Mouse (Mus musculus) brain, embryonic 18.5 days (tissue): Measurements from ENCODE around the gene Ccser1.

Experiments used
- DNase-seq: peaks from one replicate; pipeline ENCODE4 v3.0.0-alpha.2; 2012; ENCODE audit warnings: low read depth, low spot score

The Ccser1 gene

DNA sequence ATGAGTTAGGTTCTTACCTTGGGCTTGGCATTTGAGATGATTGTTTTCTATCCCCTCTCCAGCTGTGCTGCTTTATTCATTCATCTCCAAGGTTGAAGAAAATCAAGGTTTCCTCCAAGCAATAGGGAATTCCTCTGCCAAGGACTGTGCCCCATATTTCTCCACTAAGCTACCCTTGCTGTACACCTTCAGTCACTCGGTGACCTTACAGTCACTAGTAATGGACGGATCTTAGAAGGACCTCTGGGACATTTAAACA, 251.5 kb downstream of the Ccser1 start:
- no peak for DNase-seq

DNA sequence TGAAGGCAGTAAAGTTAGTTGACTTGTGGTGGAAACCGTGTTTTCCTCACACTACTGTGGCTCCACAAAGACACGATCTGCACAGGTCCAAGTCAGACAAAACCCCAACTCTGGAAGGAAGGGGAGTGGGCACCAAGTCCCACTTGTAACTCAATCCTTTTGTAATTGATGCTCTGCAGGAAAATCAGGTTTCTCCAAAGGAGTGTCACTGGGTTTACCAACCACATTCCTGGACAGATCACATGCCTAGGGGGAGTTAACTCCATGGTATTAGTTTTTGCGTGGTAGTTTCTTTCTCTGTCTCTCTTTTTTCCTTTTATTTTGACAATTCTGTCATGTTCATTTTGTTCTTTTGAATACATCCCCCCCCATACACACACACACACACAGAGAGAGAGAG, 252.0 kb downstream of the Ccser1 start:
- no peak for DNase-seq

DNA sequence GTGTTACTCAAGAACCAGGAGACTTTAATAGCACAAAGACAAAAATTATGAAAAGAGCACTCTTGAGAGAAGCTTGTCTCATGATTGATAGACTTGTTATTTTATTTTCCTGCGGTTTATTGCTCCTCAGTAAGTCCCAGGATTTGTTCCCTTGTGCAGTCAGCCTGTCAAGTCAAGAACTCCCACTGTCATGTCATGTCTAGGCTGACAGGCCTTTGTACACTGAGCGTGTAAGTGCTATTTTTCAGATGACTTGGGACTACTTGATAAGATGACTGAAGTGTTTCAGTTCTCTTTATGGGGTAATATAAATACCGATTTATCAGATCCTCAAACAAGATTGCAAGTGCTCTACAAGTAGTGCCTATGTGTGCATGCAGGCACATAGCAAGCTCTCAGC, 252.6 kb downstream of the Ccser1 start:
- no peak for DNase-seq

DNA sequence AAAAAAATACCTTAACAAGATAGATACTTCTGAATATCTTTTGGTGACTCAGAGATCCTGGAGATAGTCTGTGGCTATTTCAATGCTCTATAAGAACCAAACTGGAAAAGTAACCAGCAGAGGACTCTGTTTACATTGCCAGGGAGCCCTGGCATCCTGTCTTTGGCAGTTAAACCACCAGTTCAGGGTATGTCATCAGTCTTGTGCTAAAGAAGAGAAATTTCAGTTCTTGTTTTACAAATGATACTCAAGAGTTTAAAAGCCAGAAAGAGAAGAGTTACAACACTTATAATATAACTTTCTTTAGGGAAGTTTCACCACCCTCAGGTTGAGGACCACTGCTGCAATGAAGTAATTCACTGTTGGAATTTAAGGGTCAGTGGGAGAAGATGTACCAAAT, 258.0 kb downstream of the Ccser1 start:
- no peak for DNase-seq

DNA sequence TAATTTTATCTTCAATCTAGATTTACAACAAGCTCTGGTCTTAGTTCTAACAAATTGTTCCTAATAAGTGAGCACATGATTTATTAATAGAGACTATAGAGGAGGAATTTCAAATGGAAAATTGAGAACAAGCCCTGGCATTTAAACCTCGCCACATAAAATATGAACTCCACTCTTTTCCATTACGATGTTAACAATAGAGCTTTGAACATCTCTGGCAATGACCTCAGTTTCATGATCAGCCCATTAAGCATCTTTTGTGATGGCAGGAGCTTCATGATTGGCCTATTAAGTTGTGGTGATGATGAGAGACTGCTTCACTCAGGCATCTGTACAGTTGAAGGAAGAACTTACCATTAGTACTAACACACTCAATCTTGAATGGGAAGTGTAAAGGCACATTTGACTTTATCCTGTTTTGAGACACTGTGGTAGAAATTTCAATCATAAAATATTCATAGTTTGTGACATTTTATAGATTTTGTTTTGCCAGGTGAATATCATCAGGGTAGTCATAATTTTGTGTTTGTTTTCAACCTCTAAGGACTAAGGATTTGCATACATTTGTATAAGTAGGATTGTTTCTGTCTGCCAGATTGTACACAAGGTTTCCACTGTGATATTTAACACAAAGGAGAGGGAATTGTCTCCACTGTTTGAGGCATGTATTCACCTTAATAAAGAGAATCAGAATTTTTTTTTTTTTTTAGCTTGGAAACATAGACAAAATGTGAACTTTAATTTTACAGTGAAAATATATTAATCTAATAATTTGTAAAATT, 291.4 kb downstream of the Ccser1 start:
- no peak for DNase-seq

DNA sequence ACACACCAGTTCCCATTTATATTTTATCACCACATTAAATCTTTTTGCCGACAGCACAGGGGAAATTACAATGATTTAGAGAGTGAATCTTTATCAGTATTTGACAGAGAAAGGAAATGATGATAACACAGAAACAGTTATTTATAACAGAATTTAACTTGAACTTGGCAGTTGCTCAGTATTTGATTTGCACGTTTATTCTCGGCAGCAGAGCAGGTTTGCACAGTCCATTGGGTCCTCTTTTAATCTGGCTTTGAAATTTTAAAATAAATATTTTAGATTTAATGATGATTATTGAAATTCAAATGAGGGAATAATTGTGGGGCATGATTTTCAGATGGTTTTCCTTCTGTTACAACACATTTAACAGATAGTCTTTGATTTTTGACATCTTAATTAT, 305.2 kb downstream of the Ccser1 start:
- no peak for DNase-seq

DNA sequence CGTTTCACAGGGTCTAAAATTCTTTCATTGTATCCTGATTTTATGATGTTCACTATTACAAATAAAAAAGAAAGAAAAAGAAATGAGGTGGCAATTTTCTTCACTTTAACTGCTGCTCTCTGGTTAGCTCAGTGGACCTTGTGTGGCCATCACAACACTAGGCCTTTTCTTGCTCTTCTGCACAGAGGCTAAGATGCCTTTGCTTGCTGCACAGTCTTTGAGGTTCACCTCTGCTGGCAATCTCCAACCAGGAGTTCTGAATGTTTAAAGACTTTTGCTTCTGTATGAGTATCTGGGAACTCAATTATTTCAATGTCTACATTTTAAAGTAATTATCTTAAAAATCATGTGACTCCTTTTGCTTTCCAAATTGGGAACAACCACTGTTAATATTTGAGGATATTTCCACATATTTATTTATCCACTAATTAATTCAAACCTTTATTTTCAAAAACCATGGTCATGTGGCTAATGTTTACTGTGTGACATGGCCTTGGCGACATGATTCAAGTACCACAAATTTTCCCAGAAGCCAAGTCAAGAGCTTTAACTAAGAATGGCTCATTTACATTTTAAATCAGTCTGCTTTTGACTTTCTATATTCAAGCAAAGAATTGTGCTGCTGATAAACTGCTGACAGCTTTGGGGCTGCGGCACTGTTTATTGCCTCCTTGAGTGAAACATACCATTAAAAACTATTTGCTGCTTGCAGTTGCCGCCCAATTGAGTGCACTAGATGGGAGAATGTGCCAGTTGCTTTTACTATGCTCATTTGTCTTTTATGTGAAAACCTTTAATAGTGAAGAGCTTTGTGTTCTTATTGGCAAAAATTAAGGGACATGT, 312.1 kb downstream of the Ccser1 start:
- no peak for DNase-seq

DNA sequence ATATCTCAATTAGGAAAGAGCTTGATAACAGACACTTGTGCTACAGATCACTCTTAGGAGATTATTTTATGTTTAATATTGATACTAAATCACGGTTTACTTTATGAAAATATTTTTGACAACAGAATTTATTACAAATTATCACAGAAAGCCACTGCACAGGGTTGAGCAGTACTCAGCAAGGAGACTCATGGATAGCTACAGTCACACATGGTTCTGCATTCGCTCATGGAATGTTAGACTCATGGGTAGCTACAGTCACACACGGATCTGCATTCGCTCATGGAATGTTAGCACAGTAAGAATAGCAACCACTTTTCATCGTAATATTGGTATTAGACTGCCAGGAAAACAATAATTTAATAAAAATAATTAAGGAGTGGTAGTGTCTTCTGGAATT, 313.3 kb downstream of the Ccser1 start:
- DNase-seq = no peak

DNA sequence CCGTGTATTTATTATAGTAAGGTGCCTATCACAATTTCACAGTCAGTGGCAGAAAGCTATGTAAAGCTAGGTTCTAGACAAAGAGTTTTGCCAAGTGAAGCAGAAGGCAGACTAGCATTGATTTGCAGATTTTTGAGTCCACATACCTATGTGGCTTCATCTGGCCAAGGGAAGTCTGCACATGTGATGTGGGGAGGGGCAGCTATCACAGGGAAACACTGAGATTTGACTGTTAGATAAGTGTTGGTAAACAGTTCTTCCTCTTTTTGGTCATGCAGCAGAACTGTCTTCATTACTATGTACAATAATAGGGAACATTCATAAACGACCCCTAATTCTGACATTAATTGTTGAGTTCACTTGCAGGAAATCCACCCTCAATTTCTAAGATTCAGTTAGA, 335.2 kb downstream of the Ccser1 start:
- no peak for DNase-seq

DNA sequence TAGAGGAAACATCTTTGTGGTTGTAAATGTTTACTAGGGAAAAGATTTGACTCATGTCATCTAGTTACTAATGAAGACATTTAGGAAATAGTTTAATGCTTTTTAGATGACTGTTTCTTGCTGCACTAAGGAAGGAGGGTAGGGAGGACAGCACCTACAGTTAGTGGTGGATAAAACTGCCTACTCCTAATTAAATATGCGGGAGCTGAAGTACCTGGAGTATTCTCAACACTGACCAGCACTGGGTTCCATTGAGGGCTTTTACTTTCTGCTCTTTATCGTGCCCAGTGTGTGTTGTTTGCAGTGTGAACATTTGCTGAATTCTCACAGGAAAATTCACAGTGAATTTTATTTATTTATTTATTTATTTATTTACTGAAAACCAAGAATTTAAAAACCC, 341.5 kb downstream of the Ccser1 start:
- DNase-seq = no peak

DNA sequence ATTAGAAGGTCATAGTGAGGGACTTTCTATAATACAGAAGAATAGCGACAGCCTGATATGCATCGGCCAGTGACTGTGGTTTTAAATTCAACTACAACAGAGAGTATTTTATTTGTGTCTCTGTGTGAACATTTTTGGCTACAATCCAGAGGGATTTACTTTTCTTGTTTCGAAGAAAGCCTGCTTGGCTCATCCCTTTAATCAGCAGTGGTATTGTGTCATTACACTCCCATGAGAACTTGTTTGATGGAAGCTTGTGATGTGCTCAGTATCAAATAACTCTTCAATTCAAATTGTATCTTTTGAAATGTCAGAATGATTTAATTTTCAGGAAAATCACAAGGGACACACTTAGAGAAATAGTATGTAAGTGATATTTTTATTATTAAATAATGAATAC, 342.0 kb downstream of the Ccser1 start:
- DNase-seq = no peak

DNA sequence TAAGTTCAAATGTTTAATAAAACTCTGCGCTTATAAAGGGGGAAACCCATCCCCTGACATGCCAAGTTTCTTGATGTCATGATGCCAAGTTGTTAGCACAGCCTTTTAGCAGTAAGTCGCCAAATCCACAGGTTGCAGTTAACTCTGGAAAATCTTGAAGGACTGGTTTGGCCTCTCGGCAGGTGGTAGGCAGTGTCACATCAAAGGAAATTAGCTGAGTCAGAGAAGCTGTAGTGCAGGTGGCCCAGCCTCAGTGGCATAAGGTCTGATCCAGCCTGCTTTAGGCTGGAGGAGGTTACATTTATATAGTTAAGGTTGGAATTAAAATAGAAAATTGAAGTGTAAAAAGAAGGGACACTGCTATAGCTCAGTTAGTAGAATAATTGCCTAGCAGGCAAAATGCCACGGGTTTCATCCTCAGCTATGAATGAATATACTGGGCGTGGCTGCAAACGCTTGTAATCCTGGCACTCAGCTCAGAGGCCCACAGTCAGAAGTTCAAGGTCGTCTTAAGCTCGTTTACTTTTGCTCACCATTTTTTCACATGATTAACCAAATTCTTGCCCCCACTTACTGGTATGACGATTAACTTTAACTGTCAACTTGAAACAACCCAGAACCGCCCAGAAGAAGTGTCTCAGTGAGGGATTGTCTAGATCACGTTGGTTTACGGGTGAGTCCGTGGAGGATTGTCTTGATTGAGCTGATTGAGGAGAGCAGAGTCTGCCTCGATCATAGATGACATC, 343.8 kb downstream of the Ccser1 start:
- DNase-seq = no peak

DNA sequence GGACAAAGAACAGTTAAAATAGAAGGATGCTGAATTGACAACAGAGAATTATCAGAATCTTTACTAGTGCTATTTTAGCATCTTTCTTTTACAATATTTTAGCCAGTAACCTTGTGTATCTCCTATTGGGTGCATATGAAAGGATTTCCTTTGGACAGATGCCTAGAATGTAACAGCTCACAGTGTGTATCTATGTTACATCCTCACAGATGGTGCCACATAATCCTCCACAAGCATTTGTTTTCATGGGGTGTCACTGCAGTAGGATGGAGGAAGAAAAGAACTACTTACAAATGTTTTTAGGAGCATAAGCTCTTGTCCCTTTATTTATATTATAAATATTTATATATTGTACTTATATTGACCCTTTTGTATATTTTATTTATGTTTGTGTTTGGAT, 360.6 kb downstream of the Ccser1 start:
- peak; percentile 43 for DNase-seq

DNA sequence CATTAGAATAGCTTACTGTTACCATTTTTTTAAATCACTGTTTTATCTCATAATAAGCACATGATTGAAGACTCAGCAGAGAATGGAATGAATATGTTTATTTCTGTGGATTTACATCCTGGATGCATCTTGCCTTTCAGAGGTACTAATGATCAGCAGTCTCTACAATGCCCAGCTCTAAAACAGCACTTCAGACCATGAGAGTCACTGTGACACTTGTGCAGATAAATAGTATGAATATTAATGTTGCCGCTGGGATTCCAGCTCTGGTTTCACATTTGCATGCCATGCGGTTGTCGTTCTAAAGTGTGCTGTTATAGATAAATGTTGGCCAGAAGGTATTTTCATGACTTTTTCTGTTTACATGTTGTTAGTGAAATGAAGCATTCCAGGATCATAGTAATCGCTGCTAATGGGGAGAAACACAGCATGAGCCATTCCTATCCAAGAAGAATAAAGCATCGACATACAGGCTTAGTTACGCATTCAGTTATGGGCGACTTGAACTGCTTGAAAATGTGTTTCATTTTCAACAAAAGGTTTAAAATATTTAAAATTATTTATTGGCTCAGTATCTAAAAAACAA, 363.4 kb downstream of the Ccser1 start:
- DNase-seq = no peak

DNA sequence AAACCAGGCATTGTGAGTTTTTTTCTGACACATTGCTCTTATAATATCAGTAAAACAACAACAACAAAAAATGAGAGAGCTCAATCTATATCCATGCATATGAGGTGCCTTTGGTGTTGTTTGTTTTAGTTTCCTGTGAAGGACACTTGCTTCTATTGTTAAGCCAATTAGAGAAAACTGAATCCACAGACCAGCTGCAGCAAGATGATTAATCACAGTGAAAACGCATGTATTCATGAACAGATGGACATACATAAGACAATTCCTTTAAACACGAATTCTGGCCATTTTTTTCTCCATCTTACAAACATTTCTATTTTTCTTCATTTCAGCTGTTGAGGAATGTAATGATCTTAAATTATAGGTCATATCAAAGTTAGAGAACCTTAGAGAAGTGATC, 387.4 kb downstream of the Ccser1 start:
- peak; percentile 34 for DNase-seq

DNA sequence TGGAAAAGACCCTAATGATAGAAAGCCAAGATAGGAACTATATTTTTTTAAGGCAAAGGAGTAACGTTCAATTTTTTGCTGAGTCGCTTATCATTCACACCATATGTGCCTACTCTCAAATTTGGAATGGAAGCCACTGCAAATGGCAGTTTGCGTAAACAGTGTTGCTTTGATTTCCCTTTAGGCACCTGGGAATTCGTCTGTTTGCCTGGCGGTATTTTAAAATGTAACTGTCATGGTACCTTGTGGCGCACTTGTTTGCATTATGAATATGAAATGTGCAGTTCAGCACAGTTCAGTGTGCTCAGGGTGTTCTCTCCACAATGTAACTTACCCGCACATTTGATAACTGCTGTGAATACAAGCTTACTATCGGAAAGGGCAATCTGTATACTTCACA, 387.8 kb downstream of the Ccser1 start:
- peak; percentile 60 for DNase-seq

DNA sequence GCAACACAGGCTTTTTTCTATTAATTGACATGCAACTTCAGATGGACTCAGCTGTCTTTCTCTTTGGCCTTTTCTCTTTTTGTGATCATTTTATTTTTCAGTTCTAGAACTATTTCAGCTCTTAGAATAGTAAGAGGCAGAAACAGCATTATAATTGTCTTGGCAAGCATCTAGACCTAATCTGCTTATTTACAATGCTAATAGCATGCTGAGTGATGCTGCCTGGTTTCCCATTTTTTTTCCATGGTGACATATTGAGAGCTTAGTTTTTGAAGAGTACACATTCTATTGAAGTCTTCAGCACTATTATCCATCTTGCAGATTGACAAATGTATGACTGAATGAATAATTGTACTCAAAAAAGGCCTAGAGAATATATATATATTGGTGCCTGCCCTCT, 401.6 kb downstream of the Ccser1 start:
- peak; percentile 18 for DNase-seq

DNA sequence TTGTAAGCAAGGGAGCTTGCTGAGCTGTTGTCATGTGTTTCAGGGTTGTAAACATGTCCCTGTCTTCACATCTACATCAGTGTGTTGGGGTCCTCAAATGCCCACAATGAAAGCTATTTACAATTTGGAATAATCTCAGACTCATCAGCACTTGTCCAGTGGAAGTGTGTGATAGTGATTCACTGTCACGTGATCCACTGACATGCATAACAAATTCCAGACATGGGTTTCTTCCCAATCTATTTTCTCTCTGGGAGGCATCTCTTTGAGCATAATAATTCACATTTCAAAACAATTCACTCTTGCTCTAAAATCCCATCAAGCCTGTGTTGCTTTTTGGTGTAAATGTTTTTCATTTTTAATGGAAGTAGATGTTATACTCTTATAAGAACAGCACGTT, 408.9 kb downstream of the Ccser1 start:
- DNase-seq = no peak

DNA sequence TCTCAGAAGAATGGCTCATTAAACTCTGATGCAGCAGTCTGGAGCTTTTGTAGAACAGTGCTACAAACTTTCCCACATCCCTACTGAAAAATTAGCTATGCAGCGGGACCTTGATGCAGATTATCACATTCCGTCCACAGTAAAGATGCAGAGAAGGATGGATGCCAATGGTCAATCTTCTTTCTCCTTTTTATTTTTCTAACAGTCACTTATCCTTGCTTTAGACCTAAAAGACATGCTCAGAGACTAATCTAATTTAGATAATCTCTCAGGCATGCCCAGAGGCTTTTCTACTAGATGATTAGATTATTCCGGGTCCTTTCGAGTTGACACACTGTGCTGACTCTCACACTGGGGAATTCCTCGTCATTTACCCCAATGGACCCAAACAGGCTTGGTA, 421.8 kb downstream of the Ccser1 start:
- no peak for DNase-seq

DNA sequence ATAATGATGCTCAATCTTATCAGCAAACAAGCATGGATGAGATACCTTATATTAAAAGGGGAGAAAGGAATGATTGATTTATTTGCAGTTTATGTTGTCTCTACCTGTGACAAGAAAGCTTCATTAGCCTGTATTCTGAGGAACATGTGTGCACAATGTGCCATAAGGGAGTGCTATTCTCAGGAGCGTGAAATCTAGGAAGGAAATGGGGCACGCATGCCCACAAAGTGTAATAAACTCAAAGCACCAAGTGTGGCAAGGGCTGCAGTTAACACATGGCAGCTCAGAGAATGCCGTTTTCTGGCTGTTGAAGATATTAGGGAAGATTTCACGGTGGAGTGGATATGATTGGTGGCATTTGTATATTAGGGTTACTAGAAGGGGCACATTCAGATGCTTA, 434.8 kb downstream of the Ccser1 start:
- DNase-seq = no peak

DNA sequence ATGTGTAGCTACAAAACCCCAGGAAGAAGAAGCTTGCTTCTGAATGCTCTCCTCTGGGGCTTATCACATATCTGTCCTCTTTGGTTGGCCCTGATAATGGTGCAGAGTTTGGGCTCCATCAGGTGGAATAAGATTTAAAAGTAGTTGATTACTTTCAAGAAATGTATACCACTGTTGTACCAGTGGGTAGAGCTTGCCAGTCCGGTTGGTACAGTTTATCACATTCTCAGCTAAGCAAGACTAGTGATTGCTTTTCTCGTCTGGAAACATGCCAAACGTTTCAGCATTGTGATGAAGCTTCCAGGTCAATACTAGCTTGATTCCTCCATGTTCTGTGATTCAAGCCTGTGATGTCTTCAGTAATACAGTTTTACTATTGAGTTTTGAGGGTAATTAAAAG, 441.6 kb downstream of the Ccser1 start:
- no peak for DNase-seq

DNA sequence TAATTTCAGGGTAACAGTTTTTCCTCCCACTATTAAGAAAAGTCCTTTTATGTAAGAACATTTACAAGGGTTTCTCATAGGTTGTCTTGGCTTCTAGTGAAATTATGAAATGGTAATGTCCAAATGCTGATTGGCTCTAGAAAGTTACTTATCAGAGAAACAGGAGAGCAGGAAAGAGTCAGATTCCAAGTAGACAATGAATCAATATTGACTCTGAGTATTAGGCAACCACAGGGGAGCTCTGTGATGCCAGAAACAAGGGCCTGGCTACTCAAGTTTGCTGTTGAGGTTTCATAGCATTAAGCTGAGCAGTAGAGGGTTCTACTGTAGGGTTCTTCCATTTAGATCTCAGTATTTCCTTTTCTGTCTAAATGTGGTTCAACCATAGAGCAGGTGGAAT, 481.3 kb downstream of the Ccser1 start:
- DNase-seq = no peak
